Mouse (Mus musculus): Measurements from ENCODE around the gene Ptchd1. TPM values are rescaled to one million over a fixed set of nuclear protein-coding genes. Genes with fewer than 3 reads are reported as not detected.

Ptchd1 gene
- polyA plus RNA-seq, 1 experiment from 2014 or later = 0.25 TPM

- H3K4me2 ChIP-seq (ENCODE audit: low read depth, low read length) = peak overlapping the region; percentile 87
- no peak overlapping the region for H3K27ac ChIP-seq (ENCODE audit: low read length)
- H3K4me1 ChIP-seq (ENCODE audit: control insufficient read depth, insufficient read depth, low read length) = 0 out of 2 replicates have a peak, but pooled peaks cover 6% of the 10 kb centered on the region
- H3K27me3 ChIP-seq (ENCODE audit: control insufficient read depth, insufficient read depth, low read length) = peaks cover 35% of the 10 kb centered on the region
- peak overlapping the region; percentile 54 for H3K4me3 ChIP-seq (ENCODE audit: low read length)
- H3K36me3 ChIP-seq (ENCODE audit: control insufficient read depth, insufficient read depth) = no peaks in the 10 kb centered on the region
- H3K9me3 ChIP-seq (replicated peaks; ENCODE audit: control insufficient read depth, low read length) = no peaks in the 10 kb centered on the region
- H3K9ac ChIP-seq (ENCODE audit: low read length) = no peak overlapping the region; the same call in 1 of the 2 replicates
- no peak for ATAC-seq (replicated peaks; ENCODE audit: extremely low read depth, insufficient read depth, low FRiP score)
- 16% methylated on average over 24 of the region's 24 CpGs for WGBS
These were observed 1.1 kb downstream of the Ptchd1 start for GRCm38 (mm10) chrX:155622527-155622926.

DNA sequence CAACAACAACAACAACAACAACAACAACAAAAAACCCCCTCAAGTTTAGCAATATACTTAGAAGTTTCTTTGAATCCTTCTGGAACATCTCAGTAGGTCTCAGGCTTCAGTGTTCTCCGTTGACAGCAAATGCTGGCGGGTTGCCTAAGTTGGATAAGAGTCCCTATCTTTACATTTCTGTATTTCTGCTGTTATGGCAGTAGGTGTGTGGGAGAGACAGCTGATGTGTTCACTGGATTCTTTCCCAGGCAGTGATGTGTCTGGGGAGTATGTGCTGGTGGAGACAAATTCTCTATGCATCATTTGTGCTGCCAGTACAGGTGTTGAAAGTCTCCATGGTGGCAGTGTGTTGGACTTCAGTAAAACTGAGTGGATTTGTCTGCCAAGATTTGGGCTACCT lies 22.4 kb downstream of the Ptchd1 start:
- Histone ChIP-seq H3K36me3 (ENCODE audit: control insufficient read depth, insufficient read depth) (no peaks in the 10 kb centered on the region), H3K4me3 (ENCODE audit: low read length) (no peak overlapping the region), H3K27me3 (ENCODE audit: control insufficient read depth, insufficient read depth, low read length) (no peaks in the 10 kb centered on the region), H3K9me3 (replicated peaks; ENCODE audit: control insufficient read depth, low read length) (no peaks in the 10 kb centered on the region), H3K4me1 (ENCODE audit: control insufficient read depth, insufficient read depth, low read length) (no peaks in the 10 kb centered on the region), H3K4me2 (ENCODE audit: low read depth, low read length) (no peak overlapping the region), H3K27ac (ENCODE audit: low read length) (no peak overlapping the region), H3K9ac (ENCODE audit: low read length) (no peak overlapping the region)
- ATAC-seq (replicated peaks; ENCODE audit: extremely low read depth, insufficient read depth, low FRiP score) = no peak
- 42% methylated on average over 2 of the region's 2 CpGs for WGBS

DNA sequence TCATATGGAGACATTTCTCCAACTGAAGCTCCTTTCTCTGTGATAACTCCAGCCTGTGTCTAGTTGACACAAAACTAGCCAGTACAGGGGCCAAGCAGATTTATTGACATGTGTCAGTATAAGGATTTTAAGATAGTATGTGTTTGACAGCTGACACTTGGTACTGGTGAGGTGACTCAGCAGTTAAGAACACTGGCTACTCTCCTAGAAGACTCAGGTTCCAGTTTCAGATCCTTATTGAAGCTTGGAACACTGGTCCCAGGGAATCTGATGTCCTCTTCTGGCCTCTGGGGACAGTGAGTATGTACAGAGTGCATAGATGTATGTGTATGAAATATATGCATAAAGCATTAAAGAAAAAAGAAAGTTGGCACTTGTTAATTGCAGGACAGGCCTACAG lies 27.2 kb downstream of the Ptchd1 start:
- Histone ChIP-seq H3K27ac (ENCODE audit: low read length) (no peak overlapping the region), H3K36me3 (ENCODE audit: control insufficient read depth, insufficient read depth) (no peaks in the 10 kb centered on the region), H3K9me3 (replicated peaks; ENCODE audit: control insufficient read depth, low read length) (no peaks in the 10 kb centered on the region), H3K27me3 (ENCODE audit: control insufficient read depth, insufficient read depth, low read length) (no peaks in the 10 kb centered on the region), H3K4me3 (ENCODE audit: low read length) (no peak overlapping the region), H3K9ac (ENCODE audit: low read length) (no peak overlapping the region), H3K4me1 (ENCODE audit: control insufficient read depth, insufficient read depth, low read length) (no peaks in the 10 kb centered on the region), H3K4me2 (ENCODE audit: low read depth, low read length) (no peak overlapping the region)
- ATAC-seq (replicated peaks; ENCODE audit: extremely low read depth, insufficient read depth, low FRiP score) = no peak

GRCm38 (mm10) chrX:155594685-155595084 lies 28.9 kb downstream of the Ptchd1 start:
- 60% methylated on average over 1 of the region's 1 CpGs for WGBS
- H3K4me1 ChIP-seq (ENCODE audit: control insufficient read depth, insufficient read depth, low read length) = no peaks in the 10 kb centered on the region
- ATAC-seq (replicated peaks; ENCODE audit: extremely low read depth, insufficient read depth, low FRiP score) = no peak
- no peaks in the 10 kb centered on the region for H3K27me3 ChIP-seq (ENCODE audit: control insufficient read depth, insufficient read depth, low read length)
- no peak overlapping the region for H3K4me2 ChIP-seq (ENCODE audit: low read depth, low read length)
- no peak overlapping the region for H3K9ac ChIP-seq (ENCODE audit: low read length)
- no peaks in the 10 kb centered on the region for H3K36me3 ChIP-seq (ENCODE audit: control insufficient read depth, insufficient read depth)
- H3K4me3 ChIP-seq (ENCODE audit: low read length) = no peak overlapping the region
- H3K9me3 ChIP-seq (replicated peaks; ENCODE audit: control insufficient read depth, low read length) = no peaks in the 10 kb centered on the region
- H3K27ac ChIP-seq (ENCODE audit: low read length) = no peak overlapping the region

- Histone ChIP-seq H3K4me2 (ENCODE audit: low read depth, low read length) (no peak overlapping the region), H3K27me3 (ENCODE audit: control insufficient read depth, insufficient read depth, low read length) (no peaks in the 10 kb centered on the region), H3K4me1 (ENCODE audit: control insufficient read depth, insufficient read depth, low read length) (no peaks in the 10 kb centered on the region), H3K9me3 (replicated peaks; ENCODE audit: control insufficient read depth, low read length) (no peaks in the 10 kb centered on the region), H3K27ac (ENCODE audit: low read length) (no peak overlapping the region), H3K36me3 (ENCODE audit: control insufficient read depth, insufficient read depth) (no peaks in the 10 kb centered on the region), H3K9ac (ENCODE audit: low read length) (no peak overlapping the region), H3K4me3 (ENCODE audit: low read length) (no peak overlapping the region)
- ATAC-seq (replicated peaks; ENCODE audit: extremely low read depth, insufficient read depth, low FRiP score) = no peak
- 45% methylated on average over 2 of the region's 2 CpGs for WGBS
These were observed 31.1 kb downstream of the Ptchd1 start for GRCm38 (mm10) chrX:155592467-155592866.

DNA sequence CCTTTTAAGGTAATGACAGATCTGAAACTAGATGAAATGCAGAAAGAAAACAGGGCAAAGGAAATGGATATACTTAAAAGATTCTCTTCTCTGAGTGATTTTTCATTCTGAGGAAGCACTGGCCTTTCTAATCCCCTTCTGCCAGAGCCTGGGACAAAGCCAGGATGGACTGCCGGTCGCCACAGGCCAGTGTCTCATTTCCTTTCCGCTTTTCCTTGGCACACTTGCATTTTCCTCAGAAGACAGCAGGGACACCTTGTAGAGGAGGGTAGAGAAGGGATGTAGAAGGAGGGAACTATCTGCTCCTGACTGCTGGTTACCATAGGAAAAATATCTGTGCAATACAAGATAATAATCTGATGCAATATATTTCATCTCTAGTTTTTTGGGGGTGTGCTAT lies 32.1 kb downstream of the Ptchd1 start:
- 54% methylated on average over 3 of the region's 3 CpGs for WGBS
- no peaks in the 10 kb centered on the region for H3K9me3 ChIP-seq (replicated peaks; ENCODE audit: control insufficient read depth, low read length)
- ATAC-seq (replicated peaks; ENCODE audit: extremely low read depth, insufficient read depth, low FRiP score) = no peak
- H3K4me3 ChIP-seq (ENCODE audit: low read length) = no peak overlapping the region
- no peak overlapping the region for H3K4me2 ChIP-seq (ENCODE audit: low read depth, low read length)
- H3K27ac ChIP-seq (ENCODE audit: low read length) = no peak overlapping the region
- H3K4me1 ChIP-seq (ENCODE audit: control insufficient read depth, insufficient read depth, low read length) = no peaks in the 10 kb centered on the region
- H3K27me3 ChIP-seq (ENCODE audit: control insufficient read depth, insufficient read depth, low read length) = no peaks in the 10 kb centered on the region
- H3K9ac ChIP-seq (ENCODE audit: low read length) = no peak overlapping the region
- no peaks in the 10 kb centered on the region for H3K36me3 ChIP-seq (ENCODE audit: control insufficient read depth, insufficient read depth)

DNA sequence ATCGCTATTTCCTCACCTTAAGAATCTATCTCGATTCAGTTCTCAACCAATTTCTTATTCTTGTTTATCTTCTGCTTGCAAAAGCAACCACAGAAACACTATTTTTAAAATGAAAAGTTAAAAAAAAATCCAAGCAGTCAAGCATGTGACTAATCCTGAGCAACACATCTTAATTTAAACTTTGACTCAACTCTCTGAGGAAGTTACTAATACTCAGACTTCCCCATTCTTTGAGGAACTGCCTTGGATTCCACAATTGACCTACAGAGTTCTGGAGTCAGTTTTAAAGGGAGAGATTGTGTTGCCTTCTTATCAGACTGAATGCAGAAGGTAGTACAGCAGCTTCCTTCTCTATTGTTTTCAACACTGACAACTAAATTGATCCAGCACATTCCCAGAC lies 39.0 kb downstream of the Ptchd1 start:
- no peak overlapping the region for H3K27ac ChIP-seq (ENCODE audit: low read length)
- WGBS = 57% methylated on average over 2 of the region's 2 CpGs
- no peak for ATAC-seq (replicated peaks; ENCODE audit: extremely low read depth, insufficient read depth, low FRiP score)

GRCm38 (mm10) chrX:155579791-155580190 lies 43.8 kb downstream of the Ptchd1 start:
- no peak overlapping the region for H3K9ac ChIP-seq (ENCODE audit: low read length)

More for the DNA sequence above, 39.0 kb downstream of the Ptchd1 start:
- H3K4me2 ChIP-seq (ENCODE audit: low read depth, low read length) = no peak overlapping the region
- H3K4me1 ChIP-seq (ENCODE audit: control insufficient read depth, insufficient read depth, low read length) = no peaks in the 10 kb centered on the region
- H3K9me3 ChIP-seq (replicated peaks; ENCODE audit: control insufficient read depth, low read length) = no peaks in the 10 kb centered on the region
- no peaks in the 10 kb centered on the region for H3K27me3 ChIP-seq (ENCODE audit: control insufficient read depth, insufficient read depth, low read length)
- H3K4me3 ChIP-seq (ENCODE audit: low read length) = no peak overlapping the region
- no peaks in the 10 kb centered on the region for H3K36me3 ChIP-seq (ENCODE audit: control insufficient read depth, insufficient read depth)
- H3K9ac ChIP-seq (ENCODE audit: low read length) = no peak overlapping the region

DNA sequence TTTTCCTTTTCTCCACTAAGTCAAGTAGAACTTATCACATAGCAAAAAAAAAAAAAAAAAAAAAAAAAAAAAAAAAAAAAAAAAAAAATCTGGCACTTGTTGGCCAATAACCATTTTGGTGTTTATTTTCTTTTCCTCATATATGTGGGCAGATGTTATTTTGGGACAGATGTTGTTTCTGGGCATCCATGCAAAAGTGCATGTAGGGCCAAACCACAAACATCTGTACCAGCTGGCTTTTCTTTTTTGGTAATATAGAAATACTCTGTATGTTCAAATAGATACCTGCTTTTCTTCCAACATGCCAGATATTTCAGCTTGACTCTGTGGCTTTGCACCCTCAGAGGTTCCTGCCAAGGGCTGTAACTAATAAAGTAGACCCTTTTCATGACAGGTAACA lies 51.2 kb downstream of the Ptchd1 start:
- no peak for ATAC-seq (replicated peaks; ENCODE audit: extremely low read depth, insufficient read depth, low FRiP score)
- H3K9ac ChIP-seq (ENCODE audit: low read length) = no peak overlapping the region
- H3K4me1 ChIP-seq (ENCODE audit: control insufficient read depth, insufficient read depth, low read length) = no peaks in the 10 kb centered on the region
- no peaks in the 10 kb centered on the region for H3K27me3 ChIP-seq (ENCODE audit: control insufficient read depth, insufficient read depth, low read length)
- no peaks in the 10 kb centered on the region for H3K36me3 ChIP-seq (ENCODE audit: control insufficient read depth, insufficient read depth)
- no peak overlapping the region for H3K27ac ChIP-seq (ENCODE audit: low read length)
- H3K9me3 ChIP-seq (replicated peaks; ENCODE audit: control insufficient read depth, low read length) = no peaks in the 10 kb centered on the region
- no peak overlapping the region for H3K4me3 ChIP-seq (ENCODE audit: low read length)
- no peak overlapping the region for H3K4me2 ChIP-seq (ENCODE audit: low read depth, low read length)

More at GRCm38 (mm10) chrX:155579791-155580190, 43.8 kb downstream of the Ptchd1 start:
- Histone ChIP-seq H3K27ac (ENCODE audit: low read length) (no peak overlapping the region), H3K9me3 (replicated peaks; ENCODE audit: control insufficient read depth, low read length) (no peaks in the 10 kb centered on the region), H3K36me3 (ENCODE audit: control insufficient read depth, insufficient read depth) (no peaks in the 10 kb centered on the region), H3K27me3 (ENCODE audit: control insufficient read depth, insufficient read depth, low read length) (no peaks in the 10 kb centered on the region), H3K4me3 (ENCODE audit: low read length) (no peak overlapping the region), H3K4me1 (ENCODE audit: control insufficient read depth, insufficient read depth, low read length) (no peaks in the 10 kb centered on the region), H3K4me2 (ENCODE audit: low read depth, low read length) (no peak overlapping the region)
- no peak for ATAC-seq (replicated peaks; ENCODE audit: extremely low read depth, insufficient read depth, low FRiP score)

- no peaks in the 10 kb centered on the region for H3K9me3 ChIP-seq (replicated peaks; ENCODE audit: control insufficient read depth, low read length)
- H3K9ac ChIP-seq (ENCODE audit: low read length) = no peak overlapping the region
- no peak for ATAC-seq (replicated peaks; ENCODE audit: extremely low read depth, insufficient read depth, low FRiP score)
- no peak overlapping the region for H3K4me3 ChIP-seq (ENCODE audit: low read length)
- H3K4me2 ChIP-seq (ENCODE audit: low read depth, low read length) = no peak overlapping the region
- no peaks in the 10 kb centered on the region for H3K4me1 ChIP-seq (ENCODE audit: control insufficient read depth, insufficient read depth, low read length)
- no peaks in the 10 kb centered on the region for H3K36me3 ChIP-seq (ENCODE audit: control insufficient read depth, insufficient read depth)
- no peaks in the 10 kb centered on the region for H3K27me3 ChIP-seq (ENCODE audit: control insufficient read depth, insufficient read depth, low read length)
- H3K27ac ChIP-seq (ENCODE audit: low read length) = no peak overlapping the region
These were observed 79.8 kb downstream of the Ptchd1 start for GRCm38 (mm10) chrX:155543780-155544179.
